12 mouse cellular contexts compared by ENCODE assay signal in genomic region chr3:15156681-15157080, GRCm38 (mm10).
DNase-seq lines count a peak whose midpoint lies in the region; ATAC-seq and TF ChIP-seq lines count a peak whose summit lies in the region.
"Had no signal": no experiment of that assay in that cellular context is flagged by ENCODE, and none has a peak within 500 bp of the region (broad histone marks: within the 10 kb centered on the region; RNA-seq: fewer than 3 reads in every experiment).

No protein-coding gene starts in this region.

- H3K4me3 ChIP-seq in layer of hippocampus, adult 2 months, result no peak overlapping the region
- H3K4me3 ChIP-seq in G1E (ENCODE audit: low read depth, low read length), result no peak overlapping the region
- H3K4me3 ChIP-seq in liver, postnatal 0 days (ENCODE audit: low read depth, low read length), result no peak overlapping the region
- H3K4me3 ChIP-seq: intestine, embryonic 15.5 days; midbrain, embryonic 15.5 days; neural tube, embryonic 15.5 days had no signal

- 71% methylated on average over 4 of the region's 4 CpGs for WGBS in liver, postnatal 0 days (ENCODE audit: insufficient replicate concordance)

- TF ChIP-seq CTCF in layer of hippocampus, adult 2 months (conservative IDR thresholded peaks at IDR 0.05), result no peak
- no peak for TF ChIP-seq CTCF in G1E (IDR thresholded peaks at IDR 0.05; ENCODE audit: low read depth, low read length)
- TF ChIP-seq CTCF in liver, postnatal 0 days (IDR thresholded peaks at IDR 0.05; ENCODE audit: low read depth), result no peak

- peak overlapping the region; percentile 50; the same call in 1 of the 2 replicates for H3K27ac ChIP-seq in layer of hippocampus, adult 2 months
- H3K27ac ChIP-seq in liver, postnatal 0 days (ENCODE audit: low read depth), result no peak overlapping the region
- H3K27ac ChIP-seq: intestine, embryonic 15.5 days; midbrain, embryonic 15.5 days; neural tube, embryonic 15.5 days had no signal

- peaks cover 10% of the 10 kb centered on the region for H3K4me1 ChIP-seq in G1E (ENCODE audit: insufficient read depth, low read depth, low read length)
- H3K4me1 ChIP-seq in liver, postnatal 0 days (ENCODE audit: insufficient read depth), result no peaks in the 10 kb centered on the region
- H3K4me1 ChIP-seq: intestine, embryonic 15.5 days; midbrain, embryonic 15.5 days; neural tube, embryonic 15.5 days had no signal

- no peaks in the 10 kb centered on the region for H3K9me3 ChIP-seq in G1E (replicated peaks)
- H3K9me3 ChIP-seq in liver, postnatal 0 days (ENCODE audit: low read length), result no peaks in the 10 kb centered on the region
- H3K9me3 ChIP-seq: intestine, embryonic 15.5 days; midbrain, embryonic 15.5 days; neural tube, embryonic 15.5 days had no signal

- no peak overlapping the region for H3K4me2 ChIP-seq in liver, postnatal 0 days (ENCODE audit: low read depth, low read length)
- H3K4me2 ChIP-seq: intestine, embryonic 15.5 days; midbrain, embryonic 15.5 days; neural tube, embryonic 15.5 days had no signal

- H3K27me3 ChIP-seq in G1E (ENCODE audit: insufficient read depth, low read length), result peaks cover 6% of the 10 kb centered on the region; the same call in 1 of the 2 replicates
- no peaks in the 10 kb centered on the region for H3K27me3 ChIP-seq in liver, postnatal 0 days (ENCODE audit: insufficient read depth, low read length)
- H3K27me3 ChIP-seq: intestine, embryonic 15.5 days; midbrain, embryonic 15.5 days; neural tube, embryonic 15.5 days had no signal

- TF ChIP-seq EP300 in liver, postnatal 0 days (IDR thresholded peaks at IDR 0.05; ENCODE audit: low read depth), result no peak

- DNase-seq in layer of hippocampus, adult 2 months (ENCODE audit: low spot score in 2 of 2), result peak; percentile 16 to 55
- DNase-seq in layer of hippocampus, postnatal 10 days (ENCODE audit: low spot score in 2 of 2), result no peak
- DNase-seq in G1E (ENCODE audit: low spot score) (peak; percentile 3), ZHBTc4 (ENCODE audit: low read depth, low spot score) (peak; percentile 15)
- DNase-seq in layer of hippocampus, postnatal 36 days, result peak; percentile 10
- DNase-seq in thymus, postnatal 10 days (ENCODE audit: low spot score in 2 of 2), result no peak
- DNase-seq in liver, postnatal 0 days, result no peak
- DNase-seq: heart, adult 18-20 months; kidney, postnatal 25 days had no signal

- ATAC-seq in G1E (ENCODE audit: extremely low read depth, insufficient number of reproducible peaks, low FRiP score, poor library complexity, severe bottlenecking), result no peak
- ATAC-seq in liver, postnatal 0 days, result no peak
- ATAC-seq: intestine, embryonic 15.5 days; midbrain, embryonic 15.5 days had no signal

- no peak overlapping the region for H3K9ac ChIP-seq in liver, postnatal 0 days (replicated peaks)
- H3K9ac ChIP-seq: intestine, embryonic 15.5 days; midbrain, embryonic 15.5 days; neural tube, embryonic 15.5 days had no signal

- H3K36me3 ChIP-seq in G1E (replicated peaks), result no peaks in the 10 kb centered on the region
- H3K36me3 ChIP-seq in liver, postnatal 0 days (replicated peaks; ENCODE audit: insufficient read depth, low read length), result no peaks in the 10 kb centered on the region
- H3K36me3 ChIP-seq: intestine, embryonic 15.5 days; midbrain, embryonic 15.5 days; neural tube, embryonic 15.5 days had no signal

Comparison
In these comparisons a context has a peak if more than half of its experiments do, and no peak if none do; other contexts are left out.
1. DNase-seq: peak in layer of hippocampus, adult 2 months (2 of 2), G1E (single experiment), ZHBTc4 (single experiment) and layer of hippocampus, postnatal 36 days (2 of 2); none in layer of hippocampus, postnatal 10 days (0 of 2), thymus, postnatal 10 days (0 of 2) and liver, postnatal 0 days (single experiment).